ENCODE assay signal across 30 mouse cellular contexts in the genomic region with DNA sequence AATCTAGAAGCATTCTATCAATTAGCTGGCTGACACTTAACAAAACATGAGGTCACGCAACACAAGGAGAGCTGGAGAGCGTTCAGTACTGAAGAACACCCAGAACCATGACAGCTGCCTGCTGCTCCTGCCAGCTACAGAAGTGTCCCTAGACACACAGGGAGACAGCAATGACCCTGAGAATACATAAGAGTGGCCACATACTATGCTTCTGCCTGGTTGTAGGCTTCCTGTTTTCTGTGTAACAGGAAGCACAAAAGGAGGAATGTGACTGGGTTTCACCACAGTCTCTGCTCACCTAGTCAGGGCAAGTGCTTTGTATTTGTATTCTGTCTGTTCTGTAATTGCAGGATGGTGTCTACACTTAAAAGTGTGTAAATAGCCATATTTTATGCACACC. TPM values are rescaled to one million over a fixed set of nuclear protein-coding genes. Genes with fewer than 3 reads are reported as not detected.
"Had no signal": no experiment of that assay in that cellular context is flagged by ENCODE, and none has a peak within 500 bp of the region (broad histone marks: within the 10 kb centered on the region; RNA-seq: fewer than 3 reads in every experiment).

No protein-coding gene starts in this region.

- H3K4me2 ChIP-seq: heart, embryonic 12.5 days; hindbrain, embryonic 12.5 days; hindbrain, embryonic 14.5 days; intestine, embryonic 15.5 days; limb, embryonic 12.5 days; liver, embryonic 11.5 days; liver, embryonic 13.5 days had no signal

- H3K9ac ChIP-seq: heart, embryonic 12.5 days; hindbrain, embryonic 12.5 days; hindbrain, embryonic 14.5 days; intestine, embryonic 15.5 days; limb, embryonic 12.5 days; liver, embryonic 13.5 days had no signal

- DNase-seq: gastrocnemius, adult 2 months; gastrocnemius, postnatal 10 days; gastrocnemius, postnatal 36 days; heart, postnatal 10 days; heart, postnatal 4 days; kidney, adult 18-20 months; kidney, adult 8-10 months; kidney, postnatal 10 days; kidney, postnatal 36 days; layer of hippocampus, adult 9-11 months; layer of hippocampus, postnatal 36 days; liver; liver, embryonic 13.5 days had no signal

- H3K4me3 ChIP-seq: gastrocnemius, adult 2 months; heart, embryonic 10.5 days; heart, embryonic 12.5 days; hindbrain, embryonic 10.5 days; hindbrain, embryonic 12.5 days; intestine, embryonic 15.5 days; limb, embryonic 10.5 days; limb, embryonic 12.5 days; liver, embryonic 13.5 days had no signal

- H3K4me1 ChIP-seq: heart, embryonic 10.5 days; heart, embryonic 12.5 days; hindbrain, embryonic 10.5 days; hindbrain, embryonic 12.5 days; intestine, embryonic 15.5 days; limb, embryonic 12.5 days; liver, embryonic 13.5 days had no signal

- H3K27me3 ChIP-seq: heart, embryonic 12.5 days; hindbrain, embryonic 12.5 days; intestine, embryonic 15.5 days; limb, embryonic 12.5 days; liver, embryonic 13.5 days had no signal

- ATAC-seq: hindbrain, embryonic 16.5 days; inflammation-experienced regulatory T-cells, adult 6 months; intestine, embryonic 15.5 days; intestine, postnatal 0 days had no signal

- H3K27ac ChIP-seq: gastrocnemius, adult 2 months; heart, embryonic 10.5 days; hindbrain, embryonic 10.5 days; hindbrain, embryonic 12.5 days; hindbrain, embryonic 14.5 days; intestine, embryonic 15.5 days; limb, embryonic 10.5 days; limb, embryonic 12.5 days; liver, embryonic 13.5 days had no signal

- H3K9me3 ChIP-seq: heart, embryonic 10.5 days; heart, embryonic 12.5 days; hindbrain, embryonic 10.5 days; hindbrain, embryonic 12.5 days; intestine, embryonic 15.5 days; limb, embryonic 10.5 days; limb, embryonic 12.5 days; liver, embryonic 13.5 days had no signal

RNA-seq across cellular contexts. Expression of a gene that starts 36.3 kb away (rescaled TPM):
- total RNA-seq: gastrocnemius, postnatal 36 days; heart, adult 18-20 months; heart, postnatal 10 days; heart, postnatal 25 days; layer of hippocampus, adult 18-20 months; left cerebral cortex, adult 18-20 months had no signal
- polyA plus RNA-seq: heart, embryonic 12.5 days; large intestine, adult 2 months had no signal
